Mouse (Mus musculus): ENCODE results near the gene Kcnk7. TPM values are rescaled to one million over a fixed set of nuclear protein-coding genes. Genes with fewer than 3 reads are reported as not detected.
A peak's percentile ranks its signal among the peaks of the same experiment; 100 is the strongest.

The Kcnk7 gene
- total and polyA plus RNA-seq, 3 experiments, result not detected

GRCm38 (mm10) chr19:5745756-5746710 is 41.9 kb downstream of the Kcnk7 start:
- Histone ChIP-seq H3K9ac (ENCODE audit: low read depth, low read length) (no peak overlapping the region), H3K4me3 (no peak overlapping the region), H3K79me2 (replicated peaks; ENCODE audit: control insufficient read depth, insufficient read depth, low read length) (no peaks in the 10 kb centered on the region), H3K36me3 (ENCODE audit: control insufficient read depth, insufficient read depth, low read length) (no peaks in the 10 kb centered on the region), H3K27me3 (ENCODE audit: control insufficient read depth, insufficient read depth, low read length) (no peaks in the 10 kb centered on the region), H3K4me1 (ENCODE audit: control insufficient read depth, insufficient read depth, low read length) (peaks cover 9% of the 10 kb centered on the region), H3K27ac (no peak overlapping the region)
- WGBS, result 33% methylated on average over 36 of the region's 36 CpGs
- TF ChIP-seq CTCF (IDR thresholded peaks at IDR 0.05), result no peak
- no peak for TF ChIP-seq EP300 (IDR thresholded peaks at IDR 0.05; ENCODE audit: insufficient read depth, low read depth, low read length)
- TF ChIP-seq POLR2A (IDR thresholded peaks at IDR 0.05; ENCODE audit: insufficient read depth, low read depth, low read length), result no peak
- DNase-seq, result peak in 1 of 2 experiments; percentile 23
- intact Hi-C loops (cut with DNase I), result no loop called here

- DNase-seq, result no peak
- intact Hi-C loops (cut with DNase I), result no loop called here
- Histone ChIP-seq H3K4me1 (ENCODE audit: control insufficient read depth, insufficient read depth, low read length) (peaks cover 7% of the 10 kb centered on the region), H3K36me3 (ENCODE audit: control insufficient read depth, insufficient read depth, low read length) (no peaks in the 10 kb centered on the region), H3K79me2 (replicated peaks; ENCODE audit: control insufficient read depth, insufficient read depth, low read length) (no peaks in the 10 kb centered on the region), H3K9ac (ENCODE audit: low read depth, low read length) (no peak overlapping the region), H3K4me3 (no peak overlapping the region), H3K27ac (no peak overlapping the region), H3K27me3 (ENCODE audit: control insufficient read depth, insufficient read depth, low read length) (no peaks in the 10 kb centered on the region)
- no peak for TF ChIP-seq EP300 (IDR thresholded peaks at IDR 0.05; ENCODE audit: insufficient read depth, low read depth, low read length)
- TF ChIP-seq POLR2A (IDR thresholded peaks at IDR 0.05; ENCODE audit: insufficient read depth, low read depth, low read length), result no peak
- TF ChIP-seq CTCF (IDR thresholded peaks at IDR 0.05), result no peak
- 64% methylated on average over 12 of the region's 12 CpGs for WGBS
Measured at GRCm38 (mm10) chr19:5746907-5747363, 42.8 kb downstream of the Kcnk7 start.

- Histone ChIP-seq H3K4me3 (no peak overlapping the region), H3K27me3 (ENCODE audit: control insufficient read depth, insufficient read depth, low read length) (no peaks in the 10 kb centered on the region), H3K79me2 (replicated peaks; ENCODE audit: control insufficient read depth, insufficient read depth, low read length) (no peaks in the 10 kb centered on the region), H3K36me3 (ENCODE audit: control insufficient read depth, insufficient read depth, low read length) (no peaks in the 10 kb centered on the region), H3K27ac (no peak overlapping the region), H3K9ac (ENCODE audit: low read depth, low read length) (no peak overlapping the region), H3K4me1 (ENCODE audit: control insufficient read depth, insufficient read depth, low read length) (no peaks in the 10 kb centered on the region)
- DNase-seq, result peak in 1 of 2 experiments; percentile 15
- intact Hi-C loops (cut with DNase I), result no loop called here
- TF ChIP-seq CTCF (IDR thresholded peaks at IDR 0.05) (no peak), POLR2A (IDR thresholded peaks at IDR 0.05; ENCODE audit: insufficient read depth, low read depth, low read length) (no peak), EP300 (IDR thresholded peaks at IDR 0.05; ENCODE audit: insufficient read depth, low read depth, low read length) (no peak)
- 51% methylated on average over 6 of the region's 6 CpGs for WGBS
Measured at GRCm38 (mm10) chr19:5749476-5749875, 45.3 kb downstream of the Kcnk7 start.

GRCm38 (mm10) chr19:5750951-5751350 is 46.8 kb downstream of the Kcnk7 start:
- no peaks in the 10 kb centered on the region for H3K79me2 ChIP-seq (replicated peaks; ENCODE audit: control insufficient read depth, insufficient read depth, low read length)
- DNase-seq, result peak in 1 of 2 experiments; percentile 20
- 59% methylated on average over 22 of the region's 22 CpGs for WGBS
- no peak for TF ChIP-seq CTCF (IDR thresholded peaks at IDR 0.05)
- no peak for TF ChIP-seq EP300 (IDR thresholded peaks at IDR 0.05; ENCODE audit: insufficient read depth, low read depth, low read length)
- no peak for TF ChIP-seq POLR2A (IDR thresholded peaks at IDR 0.05; ENCODE audit: insufficient read depth, low read depth, low read length)
- no peaks in the 10 kb centered on the region for H3K36me3 ChIP-seq (ENCODE audit: control insufficient read depth, insufficient read depth, low read length)
- H3K9ac ChIP-seq (ENCODE audit: low read depth, low read length), result no peak overlapping the region
- H3K4me3 ChIP-seq, result no peak overlapping the region
- intact Hi-C loops (cut with DNase I), result no loop called here
- H3K27me3 ChIP-seq (ENCODE audit: control insufficient read depth, insufficient read depth, low read length), result no peaks in the 10 kb centered on the region
- no peak overlapping the region for H3K27ac ChIP-seq
- no peaks in the 10 kb centered on the region for H3K4me1 ChIP-seq (ENCODE audit: control insufficient read depth, insufficient read depth, low read length)

- intact Hi-C loops (cut with DNase I), result no loop called here
- Histone ChIP-seq H3K36me3 (ENCODE audit: control insufficient read depth, insufficient read depth, low read length) (no peaks in the 10 kb centered on the region), H3K27me3 (ENCODE audit: control insufficient read depth, insufficient read depth, low read length) (no peaks in the 10 kb centered on the region), H3K4me3 (no peak overlapping the region), H3K27ac (no peak overlapping the region), H3K4me1 (ENCODE audit: control insufficient read depth, insufficient read depth, low read length) (no peaks in the 10 kb centered on the region), H3K79me2 (replicated peaks; ENCODE audit: control insufficient read depth, insufficient read depth, low read length) (no peaks in the 10 kb centered on the region), H3K9ac (ENCODE audit: low read depth, low read length) (no peak overlapping the region)
- 38% methylated on average over 20 of the region's 20 CpGs for WGBS
- peak in 1 of 2 experiments; percentile 28 for DNase-seq
- no peak for TF ChIP-seq CTCF (IDR thresholded peaks at IDR 0.05)
- TF ChIP-seq POLR2A (IDR thresholded peaks at IDR 0.05; ENCODE audit: insufficient read depth, low read depth, low read length), result no peak
- no peak for TF ChIP-seq EP300 (IDR thresholded peaks at IDR 0.05; ENCODE audit: insufficient read depth, low read depth, low read length)
Measured at GRCm38 (mm10) chr19:5751742-5752141, 47.6 kb downstream of the Kcnk7 start.

All from heart, adult 2 months (tissue).